22 mouse cellular contexts compared by ENCODE assay signal in genomic region chr12:104890066-104890465, GRCm38 (mm10). TPM values are rescaled to one million over a fixed set of nuclear protein-coding genes. Genes with fewer than 3 reads are reported as not detected.
DNase-seq lines count a peak whose midpoint lies in the region; ATAC-seq lines count a peak whose summit lies in the region.
"Had no signal": no experiment of that assay in that cellular context is flagged by ENCODE, and none has a peak within 500 bp of the region (broad histone marks: within the 10 kb centered on the region; RNA-seq: fewer than 3 reads in every experiment).

No protein-coding gene starts in this region.

- no peaks in the 10 kb centered on the region for H3K27me3 ChIP-seq in embryonic facial prominence, embryonic 10.5 days (replicated peaks; ENCODE audit: low read depth, poor library complexity, severe bottlenecking)
- H3K27me3 ChIP-seq in limb, embryonic 10.5 days (ENCODE audit: low read depth, poor library complexity, severe bottlenecking) = no peaks in the 10 kb centered on the region
- H3K27me3 ChIP-seq in limb, embryonic 12.5 days = no peaks in the 10 kb centered on the region; the same call in 1 of the 2 replicates
- H3K27me3 ChIP-seq: embryonic facial prominence, embryonic 12.5 days; forebrain, embryonic 13.5 days; forebrain, embryonic 15.5 days; Patski had no signal

- ATAC-seq in limb, embryonic 12.5 days (ENCODE audit: insufficient number of reproducible peaks, insufficient read depth, low FRiP score, low TSS enrichment, low read depth) = no peak
- ATAC-seq: activated CD4-positive, CD25-positive, alpha-beta regulatory T cell, adult 4 months; CD4-positive, CD25-positive, alpha-beta regulatory T cell, adult 4 months; forebrain, embryonic 13.5 days; forebrain, embryonic 15.5 days; forebrain, postnatal 0 days; Patski had no signal

- H3K4me3 ChIP-seq in embryonic facial prominence, embryonic 10.5 days = no peak overlapping the region
- H3K4me3 ChIP-seq in limb, embryonic 10.5 days = no peak overlapping the region
- H3K4me3 ChIP-seq in limb, embryonic 12.5 days (replicated peaks) = no peak overlapping the region
- H3K4me3 ChIP-seq: embryonic facial prominence, embryonic 12.5 days; forebrain, embryonic 13.5 days; forebrain, embryonic 15.5 days had no signal

- 0 out of 2 replicates have a peak, but pooled peaks cover 3% of the 10 kb centered on the region for H3K9me3 ChIP-seq in embryonic facial prominence, embryonic 10.5 days
- H3K9me3 ChIP-seq in limb, embryonic 10.5 days (replicated peaks) = no peaks in the 10 kb centered on the region
- peaks cover 5% of the 10 kb centered on the region; the same call in 1 of the 2 replicates for H3K9me3 ChIP-seq in limb, embryonic 12.5 days
- H3K9me3 ChIP-seq: embryonic facial prominence, embryonic 12.5 days; forebrain, embryonic 15.5 days had no signal

- no peak overlapping the region for H3K4me2 ChIP-seq in limb, embryonic 12.5 days
- H3K4me2 ChIP-seq: embryonic facial prominence, embryonic 12.5 days; forebrain, embryonic 13.5 days; forebrain, embryonic 15.5 days had no signal

- no peak overlapping the region for H3K9ac ChIP-seq in limb, embryonic 12.5 days (replicated peaks)
- H3K9ac ChIP-seq: embryonic facial prominence, embryonic 12.5 days; forebrain, embryonic 13.5 days; forebrain, embryonic 15.5 days; forebrain, postnatal 0 days had no signal

- H3K36me3 ChIP-seq in embryonic facial prominence, embryonic 10.5 days (replicated peaks) = no peaks in the 10 kb centered on the region
- no peaks in the 10 kb centered on the region for H3K36me3 ChIP-seq in limb, embryonic 10.5 days
- no peaks in the 10 kb centered on the region for H3K36me3 ChIP-seq in limb, embryonic 12.5 days
- H3K36me3 ChIP-seq: embryonic facial prominence, embryonic 12.5 days; forebrain, embryonic 15.5 days; G1E had no signal

- peak; percentile 57 for DNase-seq in embryonic facial prominence, embryonic 10.5 days (ENCODE audit: low spot score)
- DNase-seq in limb, embryonic 10.5 days (ENCODE audit: low spot score) = no peak
- DNase-seq in adrenal gland, postnatal 25 days = no peak
- DNase-seq in adrenal gland, postnatal 10 days = no peak
- DNase-seq: adrenal gland, adult 8-10 months; adrenal gland, postnatal 36 days; B cell, adult 2 months; cerebellum, adult 11-12 months; cerebellum, adult 2 months; cerebellum, adult 9-10 months; cerebellum, postnatal 10 days; cerebellum, postnatal 25 days; forebrain, postnatal 0 days had no signal

- peaks cover 34% of the 10 kb centered on the region for H3K4me1 ChIP-seq in embryonic facial prominence, embryonic 10.5 days
- peaks cover 24% of the 10 kb centered on the region for H3K4me1 ChIP-seq in limb, embryonic 10.5 days
- no peaks in the 10 kb centered on the region for H3K4me1 ChIP-seq in limb, embryonic 12.5 days (replicated peaks)
- H3K4me1 ChIP-seq: forebrain, embryonic 13.5 days; forebrain, embryonic 15.5 days had no signal

- peak overlapping the region; percentile 41 for H3K27ac ChIP-seq in embryonic facial prominence, embryonic 10.5 days (replicated peaks)
- H3K27ac ChIP-seq in limb, embryonic 10.5 days = peak overlapping the region; percentile 65
- H3K27ac ChIP-seq in limb, embryonic 12.5 days = 0 out of 2 replicates have a peak overlapping the region, but pooled peaks have one; percentile 2
- H3K27ac ChIP-seq: embryonic facial prominence, embryonic 12.5 days; forebrain, embryonic 13.5 days; forebrain, embryonic 15.5 days had no signal

- 62% methylated on average over 8 of the region's 8 CpGs for WGBS in embryonic facial prominence, embryonic 10.5 days
- WGBS in limb, embryonic 10.5 days = 77% methylated on average over 8 of the region's 8 CpGs
- WGBS in limb, embryonic 12.5 days = 57% methylated on average over 8 of the region's 8 CpGs

RNA-seq across cellular contexts. Expression of gene Clmn, which starts 25.2 kb away (rescaled TPM):
- 2.6 and 3.2 TPM in 2 replicates for polyA plus RNA-seq in embryonic facial prominence, embryonic 10.5 days (2016; fragmentation: Nextera tagmentation; extraction: Ambion mirVana)
- polyA plus RNA-seq in limb, embryonic 10.5 days (2016; fragmentation: Nextera tagmentation; extraction: Ambion mirVana) = 2.0 and 3.0 TPM in 2 replicates
- 4.8 and 5.2 TPM in 2 replicates for polyA plus RNA-seq in limb, embryonic 12.5 days (2016; fragmentation: Nextera tagmentation; extraction: Ambion mirVana)
- total RNA-seq in adrenal gland, postnatal 25 days (2021) = 8.5 and 12.4 TPM in 2 replicates
- 10 to 100 TPM; 14.4 to 18.3 TPM for total RNA-seq in adrenal gland, postnatal 10 days (2021)
- total RNA-seq: CH12.LX had no signal
- polyA plus RNA-seq: CD4-positive, CD25-positive, alpha-beta regulatory T cell, adult 4 months; G1E had no signal

Comparison
In these comparisons a context has a peak if more than half of its experiments do, and no peak if none do; other contexts are left out.
1. H3K27ac ChIP-seq: peak in every context shown above with its lines; median percentile 65 in limb, embryonic 10.5 days; 41 in embryonic facial prominence, embryonic 10.5 days; 2 in limb, embryonic 12.5 days.